Mouse (Mus musculus): ENCODE data around the gene Kcp. TPM values are rescaled to one million over a fixed set of nuclear protein-coding genes. Genes with fewer than 3 reads are reported as not detected.

The Kcp gene
- total RNA-seq, 2 experiments from 2014 or later = 1.5 to 1.8 TPM

DNA sequence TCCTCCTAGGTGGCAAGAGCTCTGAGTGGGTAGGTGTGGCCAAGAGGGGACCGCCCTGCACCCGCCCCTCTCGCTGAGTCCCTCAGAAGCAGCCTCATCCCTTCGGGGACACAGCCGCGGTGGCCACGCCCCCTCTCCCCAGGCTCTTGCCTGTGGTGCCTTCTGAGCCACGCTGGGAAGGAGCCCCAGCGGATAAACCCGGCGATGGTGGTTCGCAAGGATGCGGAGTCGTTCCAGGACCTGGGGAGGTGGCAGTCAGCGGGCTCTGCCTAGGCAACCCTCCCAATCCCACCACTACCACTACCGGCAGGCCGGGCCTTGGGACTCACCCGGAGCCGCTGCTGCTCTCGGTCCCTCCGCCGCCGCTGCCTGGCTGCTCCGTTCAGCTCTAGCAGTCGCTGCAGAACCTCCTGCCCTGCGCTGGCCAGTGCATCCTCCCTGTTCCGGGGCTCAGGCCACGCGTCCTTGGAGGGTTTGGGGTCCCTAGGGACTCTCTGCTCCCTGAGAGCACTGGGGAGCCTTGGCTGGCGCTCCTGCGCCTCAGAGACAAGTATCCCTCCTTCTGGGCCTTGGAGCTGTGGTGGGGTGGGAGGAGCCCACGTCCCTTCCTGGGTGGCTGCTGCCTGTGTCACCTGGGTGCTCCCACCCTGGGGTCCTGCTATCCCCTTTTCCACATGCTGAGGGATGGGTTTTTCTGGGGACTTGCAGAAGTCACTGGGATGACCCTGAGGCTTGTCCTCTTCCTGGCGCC lies 33.6 kb downstream of the Kcp start:
- intact Hi-C loops (cut with DNase I) = no loop called here

GRCm38 (mm10) chr6:29471137-29471536 lies 36.6 kb downstream of the Kcp start, which contains the start of gene Atp6v1fnb:
Gene Atp6v1fnb (plus strand): TSS chr6:29471437.
- intact Hi-C loops (cut with DNase I) = no loop called here
- no peak for DNase-seq (ENCODE audit: low spot score in 2 of 2)

More for the DNA sequence above, 33.6 kb downstream of the Kcp start:
- DNase-seq (ENCODE audit: low spot score in 2 of 2) = peak; percentile 75 to 84

GRCm38 (mm10) chr6:29468851-29469250 lies 38.9 kb downstream of the Kcp start:
- no peak for DNase-seq (ENCODE audit: low spot score in 2 of 2)
- intact Hi-C loops (cut with DNase I) = loop anchor here (10.0 kb wide), 1 partner anchor 304 kb away; the partner anchor contains the start of gene Rbm28

DNA sequence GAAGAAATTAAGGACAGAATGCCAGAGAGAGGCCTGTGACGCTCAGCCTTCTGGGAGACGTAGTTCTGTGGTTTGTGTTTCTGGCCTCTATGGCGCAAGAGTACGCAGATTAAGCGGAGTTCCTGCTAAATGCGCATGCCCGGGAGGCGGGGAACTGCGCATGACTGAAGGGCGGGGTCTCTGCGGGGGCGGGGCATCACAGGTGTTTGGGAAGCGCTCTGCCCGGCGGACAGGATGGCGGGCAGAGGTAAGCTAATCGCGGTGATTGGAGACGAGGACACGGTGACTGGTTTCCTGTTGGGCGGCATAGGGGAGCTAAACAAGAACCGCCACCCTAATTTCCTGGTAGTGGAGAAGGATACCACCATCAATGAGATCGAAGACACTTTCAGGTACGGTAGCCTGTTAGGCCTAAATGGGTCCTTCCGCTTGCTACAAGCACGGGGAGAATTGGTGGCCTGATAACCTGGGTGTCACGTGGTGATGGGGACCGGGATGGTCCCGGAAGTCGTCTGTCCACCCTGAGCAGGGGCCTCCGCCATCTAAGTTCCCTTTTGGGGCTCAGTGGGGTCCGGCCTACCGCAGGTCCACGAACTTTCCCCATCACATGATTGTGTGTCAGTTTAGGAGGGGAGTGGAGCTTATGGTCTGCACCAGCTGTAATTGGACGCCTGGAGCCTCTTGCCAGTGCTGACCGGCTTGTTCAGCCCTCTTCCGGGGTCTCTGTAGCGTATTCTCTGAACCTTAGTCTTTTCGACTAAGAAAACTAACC lies 40.0 kb downstream of the Kcp start, which contains the start of gene Atp6v1f:
TSS of gene Atp6v1f (plus strand) at position 136 of the 772 bp plus-strand sequence.
- peak; percentile 90 to 96 for DNase-seq (ENCODE audit: low spot score in 2 of 2)
- intact Hi-C loops (cut with DNase I) = loop anchor here (10.0 kb wide), 1 partner anchor 303 kb away; the partner anchor contains the start of gene Rbm28

DNA sequence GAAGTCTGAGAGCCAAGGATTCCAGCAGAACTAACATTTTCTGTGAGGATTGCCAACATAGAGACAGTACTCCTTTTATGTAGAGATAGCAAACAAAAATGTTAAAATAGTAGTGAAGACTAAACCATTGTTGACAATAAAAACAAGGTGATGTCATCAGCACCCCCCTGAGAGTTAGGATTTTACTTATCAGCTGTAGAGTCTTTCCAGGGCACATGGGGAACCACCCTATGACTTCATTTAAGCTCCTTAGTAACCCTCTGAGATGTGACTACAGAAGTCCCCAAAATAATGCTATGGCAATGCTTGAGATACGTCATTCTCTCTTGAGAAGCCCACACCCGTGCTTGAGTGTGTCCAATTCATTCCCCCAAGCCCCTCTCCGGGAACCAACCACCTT lies 44.4 kb downstream of the Kcp start:
- no peak for DNase-seq (ENCODE audit: low spot score in 2 of 2)
- intact Hi-C loops (cut with DNase I) = loop anchor here (10.0 kb wide), 1 partner anchor 299 kb away; the partner anchor contains the start of gene Rbm28

- intact Hi-C loops (cut with DNase I) = loop anchor here (10.0 kb wide), 1 partner anchor 297 kb away; the partner anchor contains the start of gene Rbm28
- DNase-seq (ENCODE audit: low spot score in 2 of 2) = no peak
Observed at GRCm38 (mm10) chr6:29461502-29461901, 46.2 kb downstream of the Kcp start.

DNA sequence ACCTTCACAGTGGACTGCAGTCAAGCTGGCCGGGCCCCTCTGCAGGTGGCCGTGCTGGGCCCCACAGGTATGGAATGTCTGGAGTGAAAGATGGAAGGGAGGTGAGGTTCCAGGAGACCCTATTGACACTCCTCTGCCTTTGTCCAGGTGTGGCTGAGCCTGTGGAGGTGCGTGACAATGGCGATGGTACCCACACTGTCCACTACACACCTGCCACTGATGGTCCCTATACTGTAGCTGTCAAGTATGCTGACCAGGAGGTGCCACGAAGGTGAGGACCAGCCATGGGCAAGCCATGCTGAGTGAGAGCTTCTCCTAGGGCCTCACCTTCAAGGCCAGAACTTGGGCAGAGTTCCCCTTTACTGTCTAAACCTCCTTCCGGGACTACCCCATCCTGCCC lies 57.1 kb downstream of the Kcp start:
- intact Hi-C loops (cut with DNase I) = no loop called here
- no peak for DNase-seq (ENCODE audit: low spot score in 2 of 2)

DNA sequence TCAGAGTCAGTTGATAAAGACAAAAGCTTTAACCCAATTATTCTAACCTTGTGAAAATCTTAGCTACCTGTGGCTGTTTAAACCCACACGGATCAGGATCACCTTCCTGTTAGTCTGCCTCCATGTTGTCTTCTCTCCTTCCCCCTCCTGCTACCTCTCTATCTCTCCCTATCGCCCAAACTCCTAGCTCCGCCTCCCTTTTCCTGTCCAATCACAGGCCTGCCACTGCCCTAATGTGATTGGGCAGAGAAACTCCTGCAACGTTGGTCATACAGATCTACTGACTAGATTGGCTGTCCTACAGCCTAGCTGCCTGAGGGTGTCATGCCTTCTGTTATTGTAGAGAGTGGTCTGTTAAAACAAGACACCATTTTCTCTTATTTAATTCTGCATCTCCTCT lies 57.9 kb downstream of the Kcp start:
- intact Hi-C loops (cut with DNase I) = no loop called here
- no peak for DNase-seq (ENCODE audit: low spot score in 2 of 2)

GRCm38 (mm10) chr6:29445354-29445753 lies 62.4 kb downstream of the Kcp start:
- intact Hi-C loops (cut with DNase I) = no loop called here
- no peak for DNase-seq (ENCODE audit: low spot score in 2 of 2)

GRCm38 (mm10) chr6:29444773-29445172 lies 63.0 kb downstream of the Kcp start:
- intact Hi-C loops (cut with DNase I) = loop anchor here (5.0 kb wide), 1 partner anchor 208 kb away; no protein-coding TSS in a partner anchor

GRCm38 (mm10) chr6:29439789-29440188 lies 68.0 kb downstream of the Kcp start:
- DNase-seq (ENCODE audit: low spot score in 2 of 2) = no peak
- intact Hi-C loops (cut with DNase I) = loop anchor here (5.0 kb wide), 1 partner anchor 213 kb away; no protein-coding TSS in a partner anchor

More at GRCm38 (mm10) chr6:29444773-29445172, 63.0 kb downstream of the Kcp start:
- no peak for DNase-seq (ENCODE audit: low spot score in 2 of 2)

DNA sequence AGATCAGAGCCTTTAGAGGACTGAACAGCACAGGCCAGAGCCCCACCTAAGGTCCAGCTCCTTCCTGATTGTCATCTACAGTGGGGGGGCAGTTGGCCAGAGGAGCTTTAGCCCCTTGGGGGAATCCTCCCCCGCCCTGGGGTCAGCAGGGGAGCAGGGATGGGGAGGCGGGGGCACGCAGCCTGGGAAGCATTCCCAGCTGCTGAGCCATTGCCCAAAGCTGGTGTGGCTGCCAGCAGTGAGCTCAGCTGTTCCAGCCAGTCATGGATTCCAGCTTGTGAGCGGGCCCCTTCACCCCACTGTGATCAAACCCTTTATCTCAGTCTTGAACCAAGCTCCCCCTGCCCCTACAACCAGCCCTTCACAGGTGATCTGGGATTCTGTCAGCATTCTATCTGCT lies 68.5 kb downstream of the Kcp start:
- intact Hi-C loops (cut with DNase I) = no loop called here

DNA sequence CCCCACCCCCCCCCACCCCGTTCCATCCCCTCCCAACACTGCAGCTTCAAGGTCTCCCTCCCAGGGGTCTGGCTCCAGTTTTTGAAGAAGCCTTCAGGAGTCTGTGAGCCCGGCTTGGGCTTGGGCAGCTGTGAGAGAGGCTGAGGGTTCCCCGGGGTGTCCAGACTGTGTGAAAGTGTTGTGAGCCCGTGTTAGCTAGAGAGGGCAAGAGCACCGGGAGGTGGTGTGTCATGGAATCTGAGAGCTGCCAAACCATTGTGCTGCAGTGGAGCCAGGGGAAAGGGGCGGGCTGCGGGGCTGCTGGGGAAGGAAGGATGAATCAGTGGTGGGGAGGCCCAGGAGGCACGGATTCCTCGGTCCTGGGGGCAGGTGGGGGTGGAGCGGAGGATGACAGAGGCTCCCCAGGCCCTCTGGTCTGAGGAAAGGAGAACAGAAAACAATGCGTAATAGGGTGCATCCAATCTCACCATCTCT lies 71.3 kb downstream of the Kcp start:
- DNase-seq (ENCODE audit: low spot score in 2 of 2) = no peak
- intact Hi-C loops (cut with DNase I) = no loop called here

More for the DNA sequence above, 68.5 kb downstream of the Kcp start:
- no peak for DNase-seq (ENCODE audit: low spot score in 2 of 2)

DNA sequence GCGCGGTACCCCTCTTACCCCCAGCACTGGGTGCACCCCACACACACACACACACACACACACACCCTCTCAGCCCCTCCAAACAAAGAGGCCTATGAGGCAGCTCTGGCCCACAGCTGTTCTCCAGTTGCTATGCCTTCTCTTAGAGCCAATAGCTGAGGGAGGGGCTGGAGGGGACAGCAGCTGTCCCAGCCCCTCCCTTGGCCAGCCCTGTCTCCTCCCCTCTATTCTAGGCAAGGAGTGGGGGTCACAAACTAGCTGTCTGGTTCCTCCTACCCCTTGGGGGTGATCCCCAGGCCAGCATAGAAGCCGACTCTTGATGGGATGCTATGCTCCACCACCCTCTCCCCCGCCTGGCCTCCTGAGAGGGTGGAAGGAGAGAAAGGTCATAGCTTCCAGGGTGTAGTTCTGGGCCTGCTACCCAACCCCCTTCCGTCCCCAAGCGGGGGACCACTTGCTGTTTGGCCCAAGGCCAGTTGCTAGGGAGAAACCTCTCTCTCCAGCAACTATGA lies 71.8 kb downstream of the Kcp start:
- DNase-seq (ENCODE audit: low spot score in 2 of 2) = no peak
- intact Hi-C loops (cut with DNase I) = no loop called here

- intact Hi-C loops (cut with DNase I) = no loop called here
- no peak for DNase-seq (ENCODE audit: low spot score in 2 of 2)
Observed at GRCm38 (mm10) chr6:29434911-29435691, 72.7 kb downstream of the Kcp start.

GRCm38 (mm10) chr6:29433804-29434795 lies 73.7 kb downstream of the Kcp start:
- intact Hi-C loops (cut with DNase I) = no loop called here

DNA sequence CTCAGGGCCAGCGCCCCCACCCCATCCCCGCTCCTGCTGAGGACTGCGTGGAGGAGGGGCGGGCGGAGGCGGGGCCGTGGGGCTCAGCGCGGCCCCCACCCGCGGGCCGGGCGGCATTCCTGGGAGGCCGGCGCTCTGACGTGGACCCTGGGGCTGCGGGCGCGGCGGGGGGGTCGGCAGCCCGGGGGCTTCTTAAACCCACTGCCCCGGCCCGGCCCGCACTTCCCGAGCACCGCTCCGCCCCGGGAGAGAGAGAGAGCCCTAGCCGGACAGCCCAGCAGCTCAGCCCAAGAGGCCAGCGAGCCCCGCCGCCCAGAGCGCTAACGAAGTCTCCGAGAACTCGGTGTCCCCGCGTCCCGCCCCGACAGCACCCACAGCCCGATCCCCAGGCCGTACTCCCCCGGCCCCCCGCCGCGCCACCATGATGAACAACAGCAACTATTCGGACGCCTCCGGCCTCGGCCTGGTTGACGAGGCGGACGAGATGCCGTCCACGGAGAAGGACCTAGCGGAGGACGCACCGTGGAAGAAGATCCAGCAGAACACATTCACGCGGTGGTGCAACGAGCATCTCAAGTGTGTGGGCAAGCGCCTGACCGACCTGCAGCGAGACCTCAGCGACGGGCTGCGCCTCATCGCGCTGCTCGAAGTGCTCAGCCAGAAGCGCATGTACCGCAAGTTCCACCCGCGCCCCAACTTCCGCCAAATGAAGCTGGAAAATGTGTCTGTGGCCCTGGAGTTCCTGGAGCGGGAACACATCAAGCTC lies 74.5 kb downstream of the Kcp start, which contains the start of gene Flnc:
TSS of gene Flnc (plus strand) at position 219 of the 766 bp plus-strand sequence.
- peak in 1 of 2 experiments; percentile 6 for DNase-seq (ENCODE audit: low spot score in 2 of 2)
- intact Hi-C loops (cut with DNase I) = no loop called here

More at GRCm38 (mm10) chr6:29433804-29434795, 73.7 kb downstream of the Kcp start:
- no peak for DNase-seq (ENCODE audit: low spot score in 2 of 2)
